In the genomic region with DNA sequence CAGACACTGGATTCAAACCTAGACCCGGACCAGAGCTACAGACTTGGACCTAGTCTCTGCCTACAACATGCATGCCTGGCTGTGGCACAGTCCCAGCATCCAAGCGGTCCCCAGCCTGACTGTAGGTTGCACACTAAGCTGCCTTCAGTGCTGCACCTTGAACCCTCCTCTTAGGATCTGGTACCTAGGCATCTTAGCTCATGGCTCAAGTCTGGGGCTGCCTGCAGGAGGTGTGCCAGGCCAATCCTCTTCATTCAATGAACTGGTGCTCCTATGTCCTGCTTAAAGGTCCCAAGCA, we compare ENCODE assay signal across 16 mouse cellular contexts.
DNase-seq lines count a peak whose midpoint lies in the region; ATAC-seq and TF ChIP-seq lines count a peak whose summit lies in the region.
"Had no signal": no experiment of that assay in that cellular context is flagged by ENCODE, and none has a peak within 500 bp of the region (broad histone marks: within the 10 kb centered on the region; RNA-seq: fewer than 3 reads in every experiment).

No protein-coding gene starts in this region.

- peak; percentile 52 to 66 for DNase-seq in cerebellum, adult 2 months
- no peak for DNase-seq in cerebellum, postnatal 4 days (ENCODE audit: low spot score in 2 of 2)
- DNase-seq in heart, postnatal 36 days, result no peak
- no peak for DNase-seq in adrenal gland, adult 8-10 months
- DNase-seq: kidney, postnatal 14 days; lung, adult 2 months; lung, postnatal 36 days; right cerebral cortex, adult 18-20 months had no signal

- 0 out of 2 replicates have a peak, but pooled peaks have one; percentile 9 for ATAC-seq in heart, embryonic 14.5 days (ENCODE audit: insufficient number of reproducible peaks, insufficient read depth, low FRiP score, low read depth)
- ATAC-seq in midbrain, embryonic 13.5 days, result peak; percentile 24; the same call in 1 of the 2 replicates
- no peak for ATAC-seq in midbrain, embryonic 15.5 days (replicated peaks)
- ATAC-seq: Patski had no signal

- no peak overlapping the region for H3K9ac ChIP-seq in heart, embryonic 14.5 days (ENCODE audit: low read length)
- H3K9ac ChIP-seq in midbrain, embryonic 13.5 days (replicated peaks), result no peak overlapping the region
- no peak overlapping the region for H3K9ac ChIP-seq in midbrain, embryonic 15.5 days
- H3K9ac ChIP-seq: hindbrain, embryonic 12.5 days had no signal

- intact Hi-C loops in heart, postnatal 36 days (cut with DNase I), result no loop called here

- no peak overlapping the region for H3K4me3 ChIP-seq in cerebellum, adult 2 months (replicated peaks; ENCODE audit: insufficient read depth, low read depth, low read length)
- no peak overlapping the region for H3K4me3 ChIP-seq in heart, embryonic 14.5 days (ENCODE audit: control insufficient read depth in 1 of 2, insufficient read depth in 1 of 2, low read depth in 1 of 2, low read length in 2 of 2)
- H3K4me3 ChIP-seq in midbrain, embryonic 13.5 days (replicated peaks), result no peak overlapping the region
- H3K4me3 ChIP-seq in midbrain, embryonic 15.5 days, result no peak overlapping the region
- H3K4me3 ChIP-seq in myocyte, result no peak overlapping the region
- H3K4me3 ChIP-seq: heart, adult 2 months; hindbrain, embryonic 12.5 days had no signal

- no peaks in the 10 kb centered on the region for H3K27me3 ChIP-seq in cerebellum, adult 2 months (ENCODE audit: control insufficient read depth, insufficient read depth, low read length)
- H3K27me3 ChIP-seq in heart, embryonic 14.5 days (ENCODE audit: control insufficient read depth, insufficient read depth, low read length), result peaks cover 31% of the 10 kb centered on the region
- peaks cover 92% of the 10 kb centered on the region for H3K27me3 ChIP-seq in midbrain, embryonic 13.5 days
- H3K27me3 ChIP-seq in midbrain, embryonic 15.5 days (replicated peaks), result peaks cover 66% of the 10 kb centered on the region
- H3K27me3 ChIP-seq in myocyte (ENCODE audit: control insufficient read depth, insufficient read depth, insufficient read length), result no peaks in the 10 kb centered on the region
- H3K27me3 ChIP-seq: CH12.LX, Patski had no signal

- peaks cover 100% of the 10 kb centered on the region for H3K79me2 ChIP-seq in myocyte (ENCODE audit: control insufficient read depth, insufficient read depth)

- peaks cover 12% of the 10 kb centered on the region; the same call in 1 of the 2 replicates for H3K36me3 ChIP-seq in heart, embryonic 14.5 days (ENCODE audit: control insufficient read depth, insufficient read depth, low read length)
- no peaks in the 10 kb centered on the region for H3K36me3 ChIP-seq in midbrain, embryonic 13.5 days
- H3K36me3 ChIP-seq in midbrain, embryonic 15.5 days (replicated peaks), result no peaks in the 10 kb centered on the region
- H3K36me3 ChIP-seq in myocyte (ENCODE audit: control insufficient read depth, insufficient read depth), result no peaks in the 10 kb centered on the region
- H3K36me3 ChIP-seq: hindbrain, embryonic 12.5 days had no signal

- H3K4me2 ChIP-seq in heart, embryonic 14.5 days (ENCODE audit: low read length), result no peak overlapping the region
- H3K4me2 ChIP-seq in midbrain, embryonic 13.5 days (replicated peaks), result no peak overlapping the region
- no peak overlapping the region for H3K4me2 ChIP-seq in midbrain, embryonic 15.5 days
- H3K4me2 ChIP-seq in myocyte (ENCODE audit: low read depth), result peak overlapping the region; percentile 13

- no peak overlapping the region for H3ac ChIP-seq in myocyte (ENCODE audit: control insufficient read depth, insufficient read length)

- H3K4me1 ChIP-seq in cerebellum, adult 2 months (ENCODE audit: control insufficient read depth, insufficient read depth, low read length), result peaks cover 37% of the 10 kb centered on the region
- peaks cover 2 to 4% of the 10 kb centered on the region in 2 experiments; a peak in 1 of 4 replicates for H3K4me1 ChIP-seq in heart, embryonic 14.5 days (ENCODE audit: control insufficient read depth in 2 of 2, insufficient read depth in 2 of 2, low read length in 2 of 2)
- H3K4me1 ChIP-seq in midbrain, embryonic 13.5 days (replicated peaks), result peaks cover 9% of the 10 kb centered on the region
- H3K4me1 ChIP-seq in midbrain, embryonic 15.5 days, result peaks cover 7% of the 10 kb centered on the region

- 0 out of 2 replicates have a peak, but pooled peaks have one; percentile 10 for TF ChIP-seq POLR2A in cerebellum, adult 2 months (IDR thresholded peaks at IDR 0.05; ENCODE audit: borderline replicate concordance, insufficient read depth, low read length)
- no peak for TF ChIP-seq POLR2A in myocyte (IDR thresholded peaks at IDR 0.05; ENCODE audit: insufficient read length, low read depth)

- H3K9me3 ChIP-seq in heart, embryonic 14.5 days (ENCODE audit: control insufficient read depth, low read length), result no peaks in the 10 kb centered on the region
- H3K9me3 ChIP-seq in midbrain, embryonic 13.5 days, result no peaks in the 10 kb centered on the region
- no peaks in the 10 kb centered on the region for H3K9me3 ChIP-seq in midbrain, embryonic 15.5 days
- H3K9me3 ChIP-seq: hindbrain, embryonic 12.5 days had no signal

- peak overlapping the region; percentile 62 for H3K27ac ChIP-seq in cerebellum, adult 2 months (ENCODE audit: insufficient read depth, low read length)
- no peak overlapping the region for H3K27ac ChIP-seq in heart, embryonic 14.5 days (replicated peaks in 1 of 2; ENCODE audit: control insufficient read depth in 1 of 2, insufficient read depth in 1 of 2, low read depth in 2 of 2, low read length in 2 of 2)
- no peak overlapping the region for H3K27ac ChIP-seq in midbrain, embryonic 13.5 days
- H3K27ac ChIP-seq in midbrain, embryonic 15.5 days, result no peak overlapping the region
- H3K27ac ChIP-seq: heart, adult 2 months; hindbrain, embryonic 12.5 days had no signal

- WGBS in cerebellum, adult 2 months, result 7% methylated on average over 2 of the region's 2 CpGs
- 82% methylated on average over 2 of the region's 2 CpGs for WGBS in heart, embryonic 14.5 days
- 62% methylated on average over 2 of the region's 2 CpGs for WGBS in midbrain, embryonic 13.5 days
- 68% methylated on average over 2 of the region's 2 CpGs for WGBS in midbrain, embryonic 15.5 days

- no peak for TF ChIP-seq CTCF in cerebellum, adult 2 months (IDR thresholded peaks at IDR 0.05; ENCODE audit: borderline replicate concordance, insufficient read depth, low read depth, low read length)

TF ChIP-seq in myocyte, 11 proteins besides CTCF, POLR2A, EP300 and RAD21:
- no peak for TF ChIP-seq TCF3 (IDR thresholded peaks at IDR 0.05; ENCODE audit: insufficient read length, low read depth)
- no peak for TF ChIP-seq SRF (IDR thresholded peaks at IDR 0.05; ENCODE audit: control insufficient read depth, insufficient read length, low read depth)
- TF ChIP-seq REST (IDR thresholded peaks at IDR 0.05; ENCODE audit: insufficient read depth, insufficient read length), result no peak
- no peak for TF ChIP-seq TCF12 (IDR thresholded peaks at IDR 0.05; ENCODE audit: insufficient read depth, poor library complexity, severe bottlenecking)
- TF ChIP-seq POLR2AphosphoS2 (IDR thresholded peaks at IDR 0.05; ENCODE audit: insufficient read length, low read depth), result no peak
- TF ChIP-seq CEBPB (IDR thresholded peaks at IDR 0.05; ENCODE audit: insufficient read depth, poor library complexity, severe bottlenecking), result no peak
- TF ChIP-seq MYOG (IDR thresholded peaks at IDR 0.05; ENCODE audit: control insufficient read depth in 1 of 3, insufficient read depth in 1 of 3, insufficient read length in 2 of 3, low read depth in 2 of 3), result no peak
- TF ChIP-seq E2F4 (IDR thresholded peaks at IDR 0.05; ENCODE audit: insufficient read depth), result no peak

Comparison
In these comparisons a context has a peak if more than half of its experiments do, and no peak if none do; other contexts are left out.
1. DNase-seq: peak in cerebellum, adult 2 months (2 of 2); none in cerebellum, postnatal 4 days (0 of 2), heart, postnatal 36 days (0 of 2) and adrenal gland, adult 8-10 months (single experiment).